Mouse (Mus musculus) right cerebral cortex, postnatal 10 days (tissue): ENCODE results near the gene Hdac1.

ENCODE experiments used
- DNase-seq, 2 experiments: peaks; one replicate each; pipeline ENCODE4 v3.0.0; 2021; ENCODE audit warnings: low spot score in 2 of 2

The Hdac1 gene

DNA sequence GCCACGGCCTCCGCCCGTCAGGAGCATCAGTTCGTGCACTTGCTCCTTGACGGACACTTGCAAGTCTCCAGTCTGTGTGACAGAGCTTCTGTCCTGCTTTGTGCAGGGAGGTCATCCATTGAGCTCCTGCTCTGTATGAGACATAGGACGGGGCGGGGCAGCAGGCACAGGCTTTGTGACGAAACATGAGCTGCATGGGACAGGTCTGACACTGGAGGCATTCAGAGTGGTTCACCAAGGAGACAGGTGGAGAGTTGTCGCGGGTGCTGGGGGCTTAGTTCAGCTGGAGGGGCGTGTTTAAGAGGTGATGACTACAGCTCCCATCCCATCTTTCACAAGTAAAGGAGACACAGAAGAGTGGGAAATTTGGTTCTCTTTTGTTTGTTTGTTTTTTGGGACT lies 66.5 kb downstream of the Hdac1 start:
- no peak for DNase-seq
